Mouse (Mus musculus) 416B (cell line): ENCODE results near the gene Wdr78.

Experiments
- DNase-seq: peaks from one replicate; pipeline ENCODE4 v3.0.0; 2011; ENCODE audit warnings: low read depth

The Wdr78 gene

GRCm38 (mm10) chr4:103056909-103057308 is 57.4 kb downstream of the Wdr78 start:
- DNase-seq = no peak

- no peak for DNase-seq
Observed at GRCm38 (mm10) chr4:103048046-103048445, 66.3 kb downstream of the Wdr78 start.

GRCm38 (mm10) chr4:103042997-103043396 is 71.4 kb downstream of the Wdr78 start:
- peak; percentile 10 for DNase-seq

- DNase-seq = no peak
Observed at GRCm38 (mm10) chr4:103039838-103040191, 74.5 kb downstream of the Wdr78 start.

GRCm38 (mm10) chr4:103039103-103039837 is 75.1 kb downstream of the Wdr78 start:
- peak; percentile 66 for DNase-seq

GRCm38 (mm10) chr4:103028177-103029088 is 85.9 kb downstream of the Wdr78 start:
- DNase-seq = no peak

GRCm38 (mm10) chr4:103027745-103028144 is 86.6 kb downstream of the Wdr78 start:
- DNase-seq = no peak

GRCm38 (mm10) chr4:103026621-103027020 is 87.7 kb downstream of the Wdr78 start, which contains the start of gene Insl5:
TSS of gene Insl5 (minus strand) at chr4:103026842.
- no peak for DNase-seq

GRCm38 (mm10) chr4:103013490-103013889 is 100.9 kb downstream of the Wdr78 start:
- DNase-seq = no peak

GRCm38 (mm10) chr4:103011823-103012222 is 102.5 kb downstream of the Wdr78 start:
- DNase-seq = no peak

- no peak for DNase-seq
Observed at GRCm38 (mm10) chr4:103010734-103011133, 103.6 kb downstream of the Wdr78 start.

- DNase-seq = peak; percentile 84
Observed at GRCm38 (mm10) chr4:103006943-103007418, 107.4 kb downstream of the Wdr78 start.

GRCm38 (mm10) chr4:103006266-103006665 is 108.1 kb downstream of the Wdr78 start:
- DNase-seq = no peak

- DNase-seq = no peak
Observed at GRCm38 (mm10) chr4:103005190-103005945, 109.0 kb downstream of the Wdr78 start.

- DNase-seq = no peak
Observed at GRCm38 (mm10) chr4:103004681-103005080, 109.7 kb downstream of the Wdr78 start.

- DNase-seq = no peak
Observed at GRCm38 (mm10) chr4:102991685-102992084, 122.7 kb downstream of the Wdr78 start.

- no peak for DNase-seq
Observed at GRCm38 (mm10) chr4:102990595-102991340, 123.6 kb downstream of the Wdr78 start.

GRCm38 (mm10) chr4:102990016-102990415 is 124.3 kb downstream of the Wdr78 start:
- no peak for DNase-seq

- DNase-seq = no peak
Observed at GRCm38 (mm10) chr4:102989391-102989790, 125.0 kb downstream of the Wdr78 start.

- no peak for DNase-seq
Observed at GRCm38 (mm10) chr4:102988526-102988925, 125.8 kb downstream of the Wdr78 start.
